Mouse (Mus musculus): Measurements from ENCODE around the gene Ssxb1.
"Not testable (repeated sequence)": the region's sequence is repeated elsewhere in the genome, so short reads cannot be mapped to it uniquely, and the experiment has no call there.

Gene Ssxb1

DNA sequence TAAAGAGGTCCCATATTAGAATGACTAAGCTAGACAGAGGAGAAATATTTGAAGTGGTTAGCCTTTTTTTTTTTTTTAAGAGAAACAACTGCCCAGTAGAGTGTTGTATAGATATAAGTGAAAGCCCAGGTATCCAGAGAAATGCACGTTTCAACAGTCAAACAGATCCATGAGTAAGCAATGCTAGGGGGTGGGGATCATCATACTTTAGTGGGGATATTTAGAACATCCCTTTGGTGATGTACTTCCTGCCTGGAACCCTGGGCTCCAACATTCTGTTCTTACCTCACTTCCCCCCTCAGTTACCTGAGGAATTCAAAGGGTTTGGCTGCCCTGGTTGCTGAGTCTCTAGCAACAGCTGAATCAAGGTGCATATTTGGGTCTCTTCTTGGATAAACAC lies at the start of gene Ssxb1:
Ssxb1 (plus strand) TSS at position 301 of the 400 bp plus-strand sequence.
- DNase-seq (ENCODE audit: low read depth, low spot score) = not testable (repeated sequence)

DNA sequence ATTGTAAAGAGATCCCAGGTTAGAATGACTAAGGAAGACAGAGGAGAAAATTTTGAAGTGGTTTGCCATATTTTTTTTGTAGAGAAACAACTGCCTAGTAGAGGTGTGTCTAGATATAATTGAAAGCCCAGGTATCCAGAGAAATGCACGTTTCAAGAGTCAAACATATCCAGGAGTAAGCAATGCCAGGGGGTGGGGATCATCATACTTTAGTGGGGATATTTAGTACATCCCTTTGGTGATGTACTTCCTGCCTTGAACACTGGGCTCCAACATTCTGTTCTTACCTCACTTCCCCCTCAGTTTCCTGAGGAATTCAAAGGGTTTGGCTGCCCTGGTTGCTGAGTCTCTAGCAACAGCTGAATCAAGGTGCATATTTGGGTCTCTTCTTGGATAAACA lies 46.4 kb upstream of the Ssxb1 start, which contains the start of gene Ssxb9:
Ssxb9 (plus strand) TSS at position 301 of the 400 bp plus-strand sequence.
- not testable (repeated sequence) for DNase-seq (ENCODE audit: low read depth, low spot score)

DNA sequence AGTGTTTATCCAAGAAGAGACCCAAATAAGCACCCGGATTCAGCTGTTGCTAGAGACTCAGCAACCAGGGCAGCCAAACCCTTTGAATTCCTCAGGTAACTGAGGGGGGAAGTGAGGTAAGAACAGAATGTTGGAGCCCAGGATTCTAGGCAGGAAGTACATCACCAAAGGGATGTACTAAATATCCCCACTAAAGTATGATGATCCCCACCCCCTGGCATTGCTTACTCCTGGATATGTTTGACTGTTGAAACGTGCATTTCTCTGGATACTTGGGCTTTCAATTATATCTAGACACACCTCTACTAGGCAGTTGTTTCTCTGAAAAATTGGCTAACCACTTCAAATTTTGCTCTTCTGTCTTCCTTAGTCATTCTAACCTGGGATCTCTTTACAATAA lies 48.5 kb downstream of the Ssxb1 start, which contains the start of gene Ssxb2:
Ssxb2 (minus strand) TSS at position 101 of the 400 bp plus-strand sequence.
- DNase-seq (ENCODE audit: low read depth, low spot score) = not testable (repeated sequence)
